Mouse (Mus musculus) bone marrow macrophage, adult 2 months (primary cell): ENCODE results near the gene Deaf1.

Source experiments
- CTCF ChIP-seq: IDR thresholded peaks from 2 replicates; pipeline ENCODE4 v1.5.1; 2012; ENCODE audit warnings: low read depth, mild to moderate bottlenecking, low read length, moderate library complexity
- POLR2A ChIP-seq: IDR thresholded peaks from 2 replicates; pipeline ENCODE4 v1.6.1; 2012; ENCODE audit warnings: mild to moderate bottlenecking, low read depth, low read length, borderline replicate concordance

GRCm38 (mm10) chr7:141264041-141264700 lies 63.3 kb downstream of the Deaf1 start:
- no peak for TF ChIP-seq CTCF
- TF ChIP-seq POLR2A: no peak
